ENCODE assay signal across 8 mouse cellular contexts in the genomic region with DNA sequence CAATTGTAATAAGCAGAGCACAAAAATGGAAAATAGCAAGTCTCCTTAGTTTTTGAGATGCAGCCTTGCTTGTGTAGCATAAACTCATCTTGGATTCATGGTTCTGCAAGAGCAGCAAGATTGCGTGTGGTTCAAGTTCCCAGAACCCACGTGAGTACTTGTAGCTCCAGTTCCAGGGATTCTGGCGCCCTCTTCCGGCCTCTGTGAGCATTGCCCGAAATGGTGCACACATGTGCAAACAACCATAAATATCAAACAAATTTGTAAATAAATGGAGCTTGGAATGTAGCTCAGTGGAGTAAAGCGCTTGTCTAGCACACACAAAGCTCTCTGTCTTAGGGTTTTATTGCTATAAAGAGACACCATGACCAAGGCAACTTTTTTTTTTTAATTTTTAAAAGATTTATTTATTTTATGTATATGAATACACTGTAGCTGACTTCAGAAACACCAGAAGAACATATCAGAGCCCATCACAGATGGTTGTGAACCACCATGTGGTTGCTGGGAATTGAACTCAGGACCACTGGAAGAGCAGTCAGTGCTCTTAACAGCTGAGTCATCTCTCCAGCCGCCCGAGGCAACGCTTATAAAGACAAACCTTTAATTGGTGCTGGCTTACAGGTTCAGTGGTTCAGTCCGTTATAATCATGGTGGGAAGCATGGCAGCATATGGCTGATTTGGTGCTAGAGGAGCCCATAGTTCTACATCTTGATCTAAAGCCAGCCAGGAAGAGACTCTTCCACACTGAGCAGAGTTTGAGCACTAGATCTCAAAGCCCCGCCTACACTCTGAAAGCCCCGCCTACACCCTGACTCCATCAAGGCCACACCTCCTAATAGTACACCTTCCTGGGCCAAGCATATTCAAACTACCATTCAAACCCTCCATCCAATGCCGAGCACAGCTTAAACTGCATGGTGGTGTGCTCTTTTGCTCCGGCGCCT. TPM values are rescaled to one million over a fixed set of nuclear protein-coding genes. Genes with fewer than 3 reads are reported as not detected.
DNase-seq lines count a peak whose midpoint lies in the region.

No protein-coding gene starts in this region.

- DNase-seq in A20 (ENCODE audit: low read depth, low spot score), result peak; percentile 90
- DNase-seq in MN1 (ENCODE audit: low spot score), result peak; percentile 80
- peak; percentile 84 for DNase-seq in cerebellum, adult 9-11 months
- peak; percentile 87 to 88 for DNase-seq in gastrocnemius, adult 8-10 months (ENCODE audit: low spot score in 2 of 2)
- peak; percentile 90 for DNase-seq in layer of hippocampus, adult 11-12 months (ENCODE audit: low spot score)
- DNase-seq in lung, adult 18-20 months, result peak; percentile 87 to 91
- DNase-seq in right cerebral cortex, adult 2 months (ENCODE audit: low spot score in 2 of 2), result peak; percentile 90 to 91
- peak; percentile 69 for DNase-seq in urinary bladder, postnatal 10 days (ENCODE audit: low spot score)

RNA-seq across cellular contexts. Expression of a gene that starts 2.7 kb away (rescaled TPM):
- total RNA-seq in gastrocnemius, adult 8-10 months (2022), result 100 to 1,000 TPM in 1 of 4 experiments, 10 to 100 TPM in 3; 85.0 to 113 (median 89.0) TPM

RNA-seq across cellular contexts. Expression of a gene that starts 28.0 kb away (rescaled TPM):
- 10 to 100 TPM; 14.5 to 19.6 (median 18.7) TPM for total RNA-seq in gastrocnemius, adult 8-10 months (2022)

RNA-seq across cellular contexts. Expression of a gene that starts 32.5 kb away (rescaled TPM):
- not detected for total RNA-seq in gastrocnemius, adult 8-10 months (2022)

RNA-seq across cellular contexts. Expression of a gene that starts 39.2 kb away (rescaled TPM):
- total RNA-seq in gastrocnemius, adult 8-10 months (2022), result 10 to 100 TPM; 21.2 to 23.0 (median 22.3) TPM

RNA-seq across cellular contexts. Expression of a gene that starts 39.2 kb away (rescaled TPM):
- 100 to 1,000 TPM; 428 to 532 (median 479) TPM for total RNA-seq in gastrocnemius, adult 8-10 months (2022)

Comparison
In these comparisons a context has a peak if more than half of its experiments do, and no peak if none do; other contexts are left out.
1. Peak in every context shown above with its lines: DNase-seq.